Mouse (Mus musculus) C2C12 (cell line): ENCODE measurements at regions not wholly inside any gene's neighbourhood (a gene's known extent, or its start where the extent isn't known, plus 50 kb on each side); places are given as distances from the start of the nearest gene placed in this dataset.

Experiments used
- H3K27me3 ChIP-seq: one replicate; pipeline ENCODE4 v1.6.1; 2011; ENCODE audit not compliant: control insufficient read depth, insufficient read depth, insufficient read length
- H3K36me3 ChIP-seq: one replicate; pipeline ENCODE4 v1.6.1; 2011; ENCODE audit not compliant: control insufficient read depth, insufficient read depth
- H3K4me3 ChIP-seq: one replicate; pipeline ENCODE4 v1.5.1; 2011; ENCODE audit warnings: mild to moderate bottlenecking, control low read depth; ENCODE audit not compliant: poor library complexity, insufficient read depth, severe bottlenecking
- H3K79me2 ChIP-seq: one replicate; pipeline ENCODE4 v1.6.1; 2011; ENCODE audit not compliant: control insufficient read depth, insufficient read depth
- H3K79me3 ChIP-seq: one replicate; pipeline ENCODE4 v1.6.1; 2011; ENCODE audit warnings: low read depth, control low read depth
- H3ac ChIP-seq: one replicate; pipeline ENCODE3; 2011; ENCODE audit warnings: low read depth; ENCODE audit not compliant: control insufficient read depth, insufficient read length
- CEBPB ChIP-seq: IDR thresholded peaks from one replicate; pipeline ENCODE4 v1.6.1; 2011; ENCODE audit warnings: low read depth, mild to moderate bottlenecking, control low read depth, moderate library complexity
- CTCF ChIP-seq: IDR thresholded peaks from one replicate; pipeline ENCODE4 v1.5.1; 2011; ENCODE audit not compliant: control insufficient read depth, insufficient read depth, insufficient read length
- FOSL1 ChIP-seq: IDR thresholded peaks from one replicate; pipeline ENCODE4 v1.8.0; 2011; ENCODE audit warnings: mild to moderate bottlenecking, low read length; ENCODE audit not compliant: poor library complexity, insufficient read depth, severe bottlenecking
- MAX ChIP-seq: IDR thresholded peaks from one replicate; pipeline ENCODE4 v1.6.1; 2011; ENCODE audit warnings: mild to moderate bottlenecking, control low read depth
- MYOD1 ChIP-seq: IDR thresholded peaks from one replicate; pipeline ENCODE4 v1.6.1; 2011; ENCODE audit warnings: low read depth; ENCODE audit not compliant: control insufficient read depth, insufficient read length
- MYOG ChIP-seq: IDR thresholded peaks from one replicate; pipeline ENCODE4 v1.6.1; 2011; ENCODE audit not compliant: control insufficient read depth, insufficient read length; ENCODE audit errors: extremely low read depth
- USF1 ChIP-seq: IDR thresholded peaks from one replicate; pipeline ENCODE4 v1.6.1; 2011; ENCODE audit warnings: low read depth, mild to moderate bottlenecking, control low read depth, moderate library complexity

GRCm38 (mm10) chr9:101329032-101329824 lies 77.6 kb upstream of the Ppp2r3a start:
- TF ChIP-seq MAX (no peak), USF1 (no peak), MYOG (no peak), MYOD1 (no peak), CEBPB (no peak), CTCF (no peak), FOSL1 (no peak)
- Histone ChIP-seq H3ac (no peak overlapping the region), H3K36me3 (no peaks in the 10 kb centered on the region), H3K27me3 (no peaks in the 10 kb centered on the region), H3K4me3 (no peak overlapping the region), H3K79me3 (no peaks in the 10 kb centered on the region), H3K79me2 (no peaks in the 10 kb centered on the region)

GRCm38 (mm10) chr9:101326961-101327360 lies 75.4 kb upstream of the Ppp2r3a start:
- H3ac ChIP-seq, result no peak overlapping the region

GRCm38 (mm10) chr9:101314036-101314435 lies 62.4 kb upstream of the Ppp2r3a start:
- Histone ChIP-seq H3K27me3 (no peaks in the 10 kb centered on the region), H3K4me3 (no peak overlapping the region), H3K79me2 (no peaks in the 10 kb centered on the region), H3K36me3 (no peaks in the 10 kb centered on the region), H3ac (no peak overlapping the region), H3K79me3 (no peaks in the 10 kb centered on the region)
- TF ChIP-seq FOSL1 (no peak), MYOD1 (no peak), CTCF (peak; percentile 27), CEBPB (no peak)

More at GRCm38 (mm10) chr9:101326961-101327360, 75.4 kb upstream of the Ppp2r3a start:
- no peaks in the 10 kb centered on the region for H3K36me3 ChIP-seq
- no peaks in the 10 kb centered on the region for H3K79me2 ChIP-seq
- H3K4me3 ChIP-seq, result no peak overlapping the region
- no peaks in the 10 kb centered on the region for H3K79me3 ChIP-seq
- no peaks in the 10 kb centered on the region for H3K27me3 ChIP-seq
- no peak for TF ChIP-seq CTCF
- no peak for TF ChIP-seq FOSL1
- TF ChIP-seq MYOG, result no peak
- no peak for TF ChIP-seq CEBPB
- no peak for TF ChIP-seq MYOD1
- TF ChIP-seq USF1, result no peak
- TF ChIP-seq MAX, result no peak

DNA sequence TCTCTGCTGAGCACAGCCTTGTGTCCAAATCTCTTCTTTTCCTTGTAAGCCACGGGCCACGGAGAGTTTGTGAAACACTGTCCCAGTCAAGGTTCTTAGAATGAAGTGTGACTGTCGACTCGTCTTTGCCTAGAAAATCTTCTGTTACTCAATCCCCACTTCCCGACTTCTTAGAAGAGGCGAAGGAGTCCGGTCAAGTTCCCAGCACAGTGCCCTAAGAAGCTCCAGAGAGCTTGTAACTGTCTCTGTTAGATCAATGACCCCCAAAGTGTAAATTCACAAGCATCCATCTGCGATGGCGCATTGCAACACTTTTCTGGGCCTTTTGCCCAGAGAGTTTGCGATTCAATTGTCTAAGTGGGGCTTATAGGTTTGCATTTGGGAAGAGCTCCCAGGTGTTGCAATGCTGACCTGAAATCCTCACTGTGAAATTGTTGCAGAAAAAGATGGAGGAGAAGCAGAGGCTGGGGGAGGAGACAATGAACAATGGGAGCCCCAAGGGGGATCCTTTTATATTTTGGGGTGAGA lies 54.9 kb upstream of the Ppp2r3a start:
- TF ChIP-seq MYOD1, result no peak
- TF ChIP-seq MAX, result no peak
- TF ChIP-seq USF1, result no peak
- TF ChIP-seq MYOG, result no peak
- TF ChIP-seq FOSL1, result no peak
- no peak for TF ChIP-seq CEBPB
- no peak for TF ChIP-seq CTCF
- no peaks in the 10 kb centered on the region for H3K36me3 ChIP-seq
- H3K4me3 ChIP-seq, result no peak overlapping the region
- H3K27me3 ChIP-seq, result peaks cover 3% of the 10 kb centered on the region
- no peaks in the 10 kb centered on the region for H3K79me2 ChIP-seq
- H3ac ChIP-seq, result no peak overlapping the region
- no peaks in the 10 kb centered on the region for H3K79me3 ChIP-seq

DNA sequence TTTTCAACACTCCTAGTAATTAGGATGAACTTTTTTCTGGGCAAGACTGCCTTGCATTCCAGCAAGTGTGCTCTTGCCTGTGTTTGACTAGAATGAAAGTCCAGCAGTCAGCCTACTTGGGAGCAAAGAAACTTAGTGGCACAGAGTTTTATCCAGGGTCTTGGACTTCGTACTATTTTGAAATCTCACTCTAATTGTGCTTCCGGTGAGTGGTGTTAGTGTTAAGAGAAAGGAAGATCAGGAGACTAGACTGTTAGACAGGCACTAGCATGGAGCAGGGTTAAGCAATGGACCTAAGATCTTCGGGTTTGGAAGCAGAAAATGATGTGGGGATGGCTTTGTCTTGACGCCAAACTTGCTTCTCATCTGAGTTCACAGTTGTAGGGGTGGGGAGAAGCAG lies 54.1 kb upstream of the Ppp2r3a start:
- TF ChIP-seq MAX (no peak), FOSL1 (no peak), CEBPB (no peak), MYOD1 (no peak), MYOG (no peak), USF1 (no peak), CTCF (no peak)
- H3K36me3 ChIP-seq, result no peaks in the 10 kb centered on the region
- H3K79me2 ChIP-seq, result no peaks in the 10 kb centered on the region
- peaks cover 3% of the 10 kb centered on the region for H3K27me3 ChIP-seq
- H3K79me3 ChIP-seq, result no peaks in the 10 kb centered on the region
- no peak overlapping the region for H3ac ChIP-seq
- H3K4me3 ChIP-seq, result no peak overlapping the region
